Comparison of ENCODE assay signal across 8 mouse cellular contexts in the genomic region with DNA sequence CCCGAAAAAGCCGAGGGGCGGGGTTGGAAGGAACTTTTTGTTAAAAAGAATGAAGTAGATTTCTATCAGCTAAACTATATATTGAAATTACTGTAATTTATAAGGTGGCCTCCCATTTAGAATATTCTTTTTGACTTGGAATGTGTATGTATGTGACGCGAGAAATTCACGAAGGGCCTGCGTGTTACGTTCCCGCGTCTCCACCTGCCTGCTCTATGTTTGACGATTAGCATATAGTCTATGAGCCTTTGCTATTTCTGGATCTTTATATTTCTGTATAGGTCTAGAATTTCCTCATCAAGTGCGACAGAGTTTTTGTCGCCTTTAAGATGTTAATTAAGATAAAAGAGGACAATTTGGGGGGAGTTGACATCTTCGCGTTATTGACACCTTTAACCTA. TPM values are rescaled to one million over a fixed set of nuclear protein-coding genes. Genes with fewer than 3 reads are reported as not detected.
DNase-seq lines count a peak whose midpoint lies in the region; ATAC-seq lines count a peak whose summit lies in the region.

No protein-coding gene starts in this region.

- peak overlapping the region; percentile 78 for H3K27ac ChIP-seq in lung, embryonic 16.5 days (ENCODE audit: low read length)
- peak overlapping the region; percentile 95; the same call in 1 of the 2 replicates for H3K27ac ChIP-seq in embryonic facial prominence, embryonic 14.5 days (replicated peaks; ENCODE audit: low read depth, low read length)
- no peak overlapping the region for H3K27ac ChIP-seq in neural tube, embryonic 14.5 days (ENCODE audit: low read depth, low read length)

- no peak for DNase-seq in lung, postnatal 14 days
- DNase-seq in embryonic facial prominence, embryonic 14.5 days (ENCODE audit: low spot score), result no peak
- peak; percentile 4 for DNase-seq in large intestine, adult 2 months (ENCODE audit: low read depth, low spot score)
- DNase-seq in adrenal gland, adult (ENCODE audit: inconsistent age in 2 of 2, low spot score in 1 of 2), result no peak
- no peak for DNase-seq in ovary, adult 18-20 months (ENCODE audit: low spot score)

- peak overlapping the region; percentile 76 for H3K4me2 ChIP-seq in lung, embryonic 16.5 days (ENCODE audit: low read depth, low read length)
- peak overlapping the region; percentile 73 for H3K4me2 ChIP-seq in embryonic facial prominence, embryonic 14.5 days (ENCODE audit: low read depth, low read length)
- H3K4me2 ChIP-seq in neural tube, embryonic 14.5 days (ENCODE audit: low read depth, low read length), result peak overlapping the region; percentile 75

- H3K4me3 ChIP-seq in lung, embryonic 16.5 days (ENCODE audit: low read length), result peak overlapping the region; percentile 93
- H3K4me3 ChIP-seq in embryonic facial prominence, embryonic 14.5 days (ENCODE audit: low read depth, low read length), result peak overlapping the region; percentile 82
- peak overlapping the region; percentile 57 for H3K4me3 ChIP-seq in neural tube, embryonic 14.5 days (ENCODE audit: low read depth, low read length)

- peaks cover 12% of the 10 kb centered on the region for H3K4me1 ChIP-seq in lung, embryonic 16.5 days (replicated peaks; ENCODE audit: control insufficient read depth, insufficient read depth, low read length)
- H3K4me1 ChIP-seq in embryonic facial prominence, embryonic 14.5 days (ENCODE audit: control insufficient read depth, insufficient read depth, low read length), result peaks cover 9% of the 10 kb centered on the region
- H3K4me1 ChIP-seq in neural tube, embryonic 14.5 days (ENCODE audit: control insufficient read depth, insufficient read depth, low read length), result peaks cover 7% of the 10 kb centered on the region

- ATAC-seq in lung, embryonic 16.5 days (ENCODE audit: low read depth), result peak; percentile 29
- peak; percentile 23; the same call in 1 of the 2 replicates for ATAC-seq in embryonic facial prominence, embryonic 14.5 days (ENCODE audit: low read depth)
- peak; percentile 29 for ATAC-seq in neural tube, embryonic 14.5 days (ENCODE audit: low read depth)
- ATAC-seq in megakaryocyte progenitor cell, adult 5-6 weeks (replicated peaks; ENCODE audit: poor library complexity), result no peak

- WGBS in lung, embryonic 16.5 days, result 4% methylated on average over 15 of the region's 15 CpGs
- 8% methylated on average over 15 of the region's 15 CpGs for WGBS in embryonic facial prominence, embryonic 14.5 days
- 2% methylated on average over 15 of the region's 15 CpGs for WGBS in large intestine, adult 2 months
- WGBS in neural tube, embryonic 14.5 days, result 7% methylated on average over 15 of the region's 15 CpGs

- no peaks in the 10 kb centered on the region for H3K9me3 ChIP-seq in lung, embryonic 16.5 days (ENCODE audit: control insufficient read depth, low read length)
- H3K9me3 ChIP-seq in embryonic facial prominence, embryonic 14.5 days (ENCODE audit: control insufficient read depth, low read length), result no peaks in the 10 kb centered on the region
- no peaks in the 10 kb centered on the region for H3K9me3 ChIP-seq in neural tube, embryonic 14.5 days (ENCODE audit: control insufficient read depth, low read length)

- peak overlapping the region; percentile 92 for H3K9ac ChIP-seq in lung, embryonic 16.5 days (ENCODE audit: low read length)
- peak overlapping the region; percentile 92 for H3K9ac ChIP-seq in embryonic facial prominence, embryonic 14.5 days (ENCODE audit: low read depth, low read length)
- peak overlapping the region; percentile 52; the same call in 1 of the 2 replicates for H3K9ac ChIP-seq in neural tube, embryonic 14.5 days (replicated peaks; ENCODE audit: low read depth, low read length)

- no peaks in the 10 kb centered on the region for H3K27me3 ChIP-seq in lung, embryonic 16.5 days (ENCODE audit: control insufficient read depth, insufficient read depth, low read depth, low read length)
- no peaks in the 10 kb centered on the region for H3K27me3 ChIP-seq in embryonic facial prominence, embryonic 14.5 days (replicated peaks; ENCODE audit: control insufficient read depth, insufficient read depth, low read length)
- H3K27me3 ChIP-seq in neural tube, embryonic 14.5 days (ENCODE audit: control insufficient read depth, insufficient read depth, low read length), result no peaks in the 10 kb centered on the region

- H3K36me3 ChIP-seq in lung, embryonic 16.5 days (ENCODE audit: control insufficient read depth, insufficient read depth, low read length), result peaks cover 3% of the 10 kb centered on the region; the same call in 1 of the 2 replicates
- peaks cover 7% of the 10 kb centered on the region; the same call in 1 of the 2 replicates for H3K36me3 ChIP-seq in embryonic facial prominence, embryonic 14.5 days (ENCODE audit: control insufficient read depth, insufficient read depth, low read length)
- H3K36me3 ChIP-seq in neural tube, embryonic 14.5 days (ENCODE audit: control insufficient read depth, insufficient read depth, low read length), result no peaks in the 10 kb centered on the region

RNA-seq across cellular contexts. Expression of gene Ppwd1, which starts 0.5 kb away (rescaled TPM):
- polyA plus RNA-seq in lung, embryonic 16.5 days (2015; fragmentation: Nextera tagmentation; extraction: Ambion mirVana), result 16.8 and 20.1 TPM in 2 replicates
- polyA plus RNA-seq in embryonic facial prominence, embryonic 14.5 days (2014; fragmentation: Nextera tagmentation; extraction: Ambion mirVana), result 11.9 and 13.1 TPM in 2 replicates
- polyA plus RNA-seq in large intestine, adult 2 months (2012; rRNA removed), result 1.5 and 1.6 TPM in 2 replicates
- 8.3 and 8.5 TPM in 2 replicates for polyA plus RNA-seq in neural tube, embryonic 14.5 days (2014; fragmentation: Nextera tagmentation; extraction: Ambion mirVana)
- 45.7 and 48.1 TPM in 2 replicates for total RNA-seq in megakaryocyte progenitor cell, adult 5-6 weeks (2015)
- total RNA-seq in megakaryocyte progenitor cell, adult 5-6 weeks (2017), result 33.0 and 44.7 TPM in 2 replicates

RNA-seq across cellular contexts. Expression of gene Cenpk, which starts 0.8 kb away (rescaled TPM):
- polyA plus RNA-seq in lung, embryonic 16.5 days (2015; fragmentation: Nextera tagmentation; extraction: Ambion mirVana), result 68.5 and 79.8 TPM in 2 replicates
- 52.3 and 53.4 TPM in 2 replicates for polyA plus RNA-seq in embryonic facial prominence, embryonic 14.5 days (2014; fragmentation: Nextera tagmentation; extraction: Ambion mirVana)
- polyA plus RNA-seq in large intestine, adult 2 months (2012; rRNA removed), result 0.38 and 0.51 TPM in 2 replicates
- polyA plus RNA-seq in neural tube, embryonic 14.5 days (2014; fragmentation: Nextera tagmentation; extraction: Ambion mirVana), result 8.3 and 11.3 TPM in 2 replicates
- 43.2 and 43.9 TPM in 2 replicates for total RNA-seq in megakaryocyte progenitor cell, adult 5-6 weeks (2015)
- total RNA-seq in megakaryocyte progenitor cell, adult 5-6 weeks (2017), result 101 and 184 TPM in 2 replicates

RNA-seq across cellular contexts. Expression of gene Trim23, which starts 50.6 kb away (rescaled TPM):
- polyA plus RNA-seq in lung, embryonic 16.5 days (2015; fragmentation: Nextera tagmentation; extraction: Ambion mirVana), result 18.5 and 19.6 TPM in 2 replicates
- polyA plus RNA-seq in embryonic facial prominence, embryonic 14.5 days (2014; fragmentation: Nextera tagmentation; extraction: Ambion mirVana), result 20.6 and 22.2 TPM in 2 replicates
- polyA plus RNA-seq in large intestine, adult 2 months (2012; rRNA removed), result 0.86 and 1.6 TPM in 2 replicates
- polyA plus RNA-seq in neural tube, embryonic 14.5 days (2014; fragmentation: Nextera tagmentation; extraction: Ambion mirVana), result 42.7 and 43.5 TPM in 2 replicates
- 12.8 and 12.9 TPM in 2 replicates for total RNA-seq in megakaryocyte progenitor cell, adult 5-6 weeks (2015)
- 20.8 and 22.2 TPM in 2 replicates for total RNA-seq in megakaryocyte progenitor cell, adult 5-6 weeks (2017)

RNA-seq across cellular contexts. Expression of gene Trappc13, which starts 50.9 kb away (rescaled TPM):
- polyA plus RNA-seq in lung, embryonic 16.5 days (2015; fragmentation: Nextera tagmentation; extraction: Ambion mirVana), result 59.5 and 60.3 TPM in 2 replicates
- polyA plus RNA-seq in embryonic facial prominence, embryonic 14.5 days (2014; fragmentation: Nextera tagmentation; extraction: Ambion mirVana), result 50.6 and 50.8 TPM in 2 replicates
- 11.5 and 11.6 TPM in 2 replicates for polyA plus RNA-seq in large intestine, adult 2 months (2012; rRNA removed)
- 62.5 and 64.0 TPM in 2 replicates for polyA plus RNA-seq in neural tube, embryonic 14.5 days (2014; fragmentation: Nextera tagmentation; extraction: Ambion mirVana)
- 59.3 and 63.4 TPM in 2 replicates for total RNA-seq in megakaryocyte progenitor cell, adult 5-6 weeks (2015)
- 67.6 and 69.5 TPM in 2 replicates for total RNA-seq in megakaryocyte progenitor cell, adult 5-6 weeks (2017)

RNA-seq across cellular contexts. Expression of gene Adamts6, which starts 58.5 kb away (rescaled TPM):
- 3.6 and 3.8 TPM in 2 replicates for polyA plus RNA-seq in lung, embryonic 16.5 days (2015; fragmentation: Nextera tagmentation; extraction: Ambion mirVana)
- 3.1 and 4.5 TPM in 2 replicates for polyA plus RNA-seq in embryonic facial prominence, embryonic 14.5 days (2014; fragmentation: Nextera tagmentation; extraction: Ambion mirVana)
- polyA plus RNA-seq in large intestine, adult 2 months (2012; rRNA removed), result 0.61 and 0.82 TPM in 2 replicates
- 1.9 TPM in 2 replicates for polyA plus RNA-seq in neural tube, embryonic 14.5 days (2014; fragmentation: Nextera tagmentation; extraction: Ambion mirVana)
- total RNA-seq in megakaryocyte progenitor cell, adult 5-6 weeks (2015), result 0.99 and 2.3 TPM in 2 replicates
- 1.5 and 2.5 TPM in 2 replicates for total RNA-seq in megakaryocyte progenitor cell, adult 5-6 weeks (2017)
